Mouse (Mus musculus): Measurements from ENCODE around the gene Srm. TPM values are rescaled to one million over a fixed set of nuclear protein-coding genes. Genes with fewer than 3 reads are reported as not detected.

Gene Srm
- total and polyA plus RNA-seq, 3 experiments = 75.6 to 157 (median 79.4) TPM

DNA sequence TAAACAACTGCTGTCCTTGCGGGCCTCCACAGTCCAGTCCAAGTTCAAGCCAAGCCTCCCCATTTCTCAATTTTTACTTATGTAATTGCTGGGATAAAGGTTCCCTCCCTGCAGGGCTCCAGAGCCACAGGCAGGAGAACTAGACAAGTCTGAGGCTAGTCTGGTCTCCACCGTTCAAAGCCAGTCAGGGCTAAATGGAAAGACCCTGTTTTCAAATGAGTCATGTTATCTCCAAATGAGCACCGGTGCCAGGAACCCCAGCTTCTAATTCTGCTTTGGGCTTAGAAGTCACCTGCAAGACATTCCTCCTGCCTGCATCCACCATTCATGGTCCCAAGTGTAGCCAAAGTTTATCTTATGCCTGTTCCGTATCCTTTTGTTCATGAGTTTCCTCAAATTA, 10.6 kb downstream of the Srm start:
- no peak for DNase-seq

DNA sequence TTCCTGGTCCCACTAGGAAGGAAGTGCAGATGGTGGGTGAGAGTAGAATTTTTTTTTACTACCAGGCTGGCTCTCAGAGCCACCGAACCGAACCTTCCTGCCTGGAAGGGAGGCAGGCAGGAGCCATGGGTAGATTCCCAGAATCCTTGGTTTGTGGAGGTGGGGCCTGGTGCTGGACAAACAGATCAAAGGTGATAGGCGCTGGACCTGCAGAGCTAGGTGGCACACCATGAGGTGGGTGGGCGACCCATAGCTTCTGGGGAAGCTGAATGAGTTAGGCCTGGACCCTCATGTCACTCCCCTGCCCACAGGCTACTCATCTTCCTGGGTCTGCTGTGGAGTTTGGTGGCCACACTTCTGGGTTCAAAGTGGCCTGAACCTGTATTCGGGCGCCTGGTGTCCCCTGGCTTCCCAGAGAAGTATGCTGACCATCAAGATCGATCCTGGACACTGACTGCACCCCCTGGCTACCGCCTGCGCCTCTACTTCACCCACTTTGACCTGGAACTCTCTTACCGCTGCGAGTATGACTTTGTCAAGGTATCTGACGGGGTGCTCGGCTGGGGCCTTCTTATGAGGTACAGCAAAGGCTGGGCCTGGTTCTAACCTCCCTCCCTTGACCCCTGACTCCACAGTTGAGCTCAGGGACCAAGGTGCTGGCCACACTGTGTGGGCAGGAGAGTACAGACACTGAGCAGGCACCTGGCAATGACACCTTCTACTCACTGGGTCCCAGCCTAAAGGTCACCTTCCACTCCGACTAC, 11.2 kb downstream of the Srm start, which contains the start of gene Masp2:
Gene Masp2 (plus strand): TSS at position 198 of the 764 bp plus-strand sequence.
- no peak for DNase-seq

DNA sequence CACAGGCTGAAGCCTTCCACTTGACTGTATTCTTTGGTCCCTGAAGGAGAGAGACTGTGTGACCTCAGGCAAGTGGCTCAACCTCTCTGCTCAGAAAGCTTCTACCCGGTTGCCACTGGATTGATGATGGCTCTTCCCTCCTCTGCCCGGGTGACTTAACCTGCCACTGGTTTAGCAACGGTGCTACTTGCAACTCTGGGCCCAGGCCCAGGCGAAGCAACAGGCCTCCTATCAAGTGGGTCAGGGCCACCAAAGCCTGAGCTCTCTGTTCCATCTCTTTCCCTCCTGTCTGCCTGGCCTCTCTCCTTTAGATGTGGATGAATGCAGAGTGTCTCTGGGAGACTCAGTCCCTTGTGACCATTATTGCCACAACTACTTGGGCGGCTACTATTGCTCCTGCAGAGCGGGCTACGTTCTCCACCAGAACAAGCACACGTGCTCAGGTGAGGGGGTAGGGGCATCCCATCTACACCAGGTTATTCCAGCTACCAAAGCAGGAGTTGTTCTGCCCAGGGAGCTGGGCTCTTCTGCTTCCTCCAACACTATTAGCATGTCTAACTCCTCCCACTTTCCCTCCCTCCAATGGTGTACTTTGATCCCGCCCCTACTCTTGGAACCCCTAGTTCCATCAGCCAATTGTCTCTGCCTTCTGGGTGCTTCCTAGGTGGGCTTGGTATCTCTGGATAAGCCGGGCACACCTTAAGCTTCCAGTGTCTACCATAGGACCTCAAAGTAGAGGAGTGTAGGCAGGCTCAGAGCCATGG, 12.3 kb downstream of the Srm start:
- peak; percentile 63 for DNase-seq

DNA sequence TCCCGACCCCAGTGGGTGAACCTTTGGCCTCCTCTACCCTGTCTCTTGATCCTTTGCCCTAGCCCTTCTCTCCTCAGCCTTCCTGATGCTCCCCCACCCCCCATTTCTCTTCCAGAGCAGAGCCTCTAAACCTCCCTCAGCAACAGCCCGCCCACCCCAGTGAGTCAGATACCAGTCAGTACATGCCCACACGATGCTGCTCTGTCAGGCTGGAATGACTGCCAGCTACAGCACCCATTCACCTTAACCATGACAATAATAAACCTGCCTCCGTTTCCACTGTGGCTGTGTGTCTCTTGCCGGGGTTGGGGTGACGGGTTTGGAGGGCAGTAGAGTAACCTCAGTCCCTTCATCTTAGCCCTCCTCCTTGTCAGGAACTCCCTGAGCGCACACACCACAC, 12.8 kb downstream of the Srm start:
- DNase-seq = peak; percentile 55

DNA sequence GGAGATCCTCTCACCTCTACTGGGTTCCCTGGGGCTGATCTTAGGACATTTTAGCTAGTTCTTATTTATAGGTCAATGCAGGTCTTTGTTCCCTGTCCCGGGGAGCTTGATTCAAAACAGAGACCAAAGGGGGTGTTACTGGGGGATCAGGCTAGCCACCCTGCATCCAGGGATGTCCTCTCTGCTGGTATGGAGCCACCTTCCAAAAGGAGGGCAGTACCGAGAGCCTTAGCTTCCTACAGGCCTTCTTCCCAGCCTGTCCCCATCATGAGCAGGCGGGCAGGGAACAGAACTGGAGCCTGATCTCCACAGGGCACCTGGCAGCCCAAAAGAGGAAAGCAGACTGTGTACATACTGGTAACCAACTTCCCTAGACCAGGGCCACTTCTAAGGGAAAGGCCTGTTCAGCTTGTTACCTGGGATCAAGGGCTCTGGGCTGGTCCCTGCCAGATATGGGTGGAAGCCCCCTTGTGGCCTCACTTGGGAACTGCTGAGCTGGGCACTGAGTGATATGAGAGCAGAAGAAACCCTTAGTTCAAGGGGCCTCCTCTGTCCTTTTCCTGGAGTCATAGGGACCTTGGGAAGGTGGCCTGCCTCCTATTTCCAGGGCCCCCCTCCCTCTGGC, 13.3 kb downstream of the Srm start:
- DNase-seq = peak; percentile 65

DNA sequence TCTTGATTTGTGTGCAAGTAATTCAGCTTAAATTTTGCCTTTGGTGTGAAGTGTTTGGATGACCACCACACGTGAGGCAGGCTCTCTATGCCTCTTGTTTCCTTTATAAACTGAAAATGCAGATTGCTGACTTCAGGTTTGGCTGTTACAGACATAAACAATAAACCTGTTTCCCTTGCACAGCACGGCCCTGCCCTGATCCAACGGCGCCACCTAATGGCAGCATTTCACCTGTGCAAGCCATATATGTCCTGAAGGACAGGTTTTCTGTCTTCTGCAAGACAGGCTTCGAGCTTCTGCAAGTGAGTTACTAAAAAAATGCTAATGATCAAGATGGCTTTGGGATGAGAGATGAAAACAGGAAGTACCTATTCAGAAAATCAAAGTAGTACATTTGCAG, 16.5 kb downstream of the Srm start:
- DNase-seq = peak; percentile 81

DNA sequence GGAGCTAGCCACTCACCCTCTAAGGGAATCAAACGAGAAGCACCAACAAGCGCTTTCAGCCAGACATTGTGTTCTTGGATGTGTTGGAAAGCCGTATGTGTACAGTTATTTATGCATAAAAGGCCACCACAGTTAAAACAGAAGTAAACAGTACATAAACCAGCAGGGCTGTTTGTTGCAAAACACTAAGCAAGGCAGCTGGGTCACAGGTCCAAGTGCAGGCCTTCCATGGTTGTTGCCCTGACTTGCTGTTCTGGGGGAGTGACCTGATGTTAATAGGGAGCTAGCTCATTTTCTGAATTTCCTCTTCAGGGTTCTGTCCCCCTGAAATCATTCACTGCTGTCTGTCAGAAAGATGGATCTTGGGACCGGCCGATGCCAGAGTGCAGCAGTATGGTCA, 18.5 kb downstream of the Srm start:
- no peak for DNase-seq

DNA sequence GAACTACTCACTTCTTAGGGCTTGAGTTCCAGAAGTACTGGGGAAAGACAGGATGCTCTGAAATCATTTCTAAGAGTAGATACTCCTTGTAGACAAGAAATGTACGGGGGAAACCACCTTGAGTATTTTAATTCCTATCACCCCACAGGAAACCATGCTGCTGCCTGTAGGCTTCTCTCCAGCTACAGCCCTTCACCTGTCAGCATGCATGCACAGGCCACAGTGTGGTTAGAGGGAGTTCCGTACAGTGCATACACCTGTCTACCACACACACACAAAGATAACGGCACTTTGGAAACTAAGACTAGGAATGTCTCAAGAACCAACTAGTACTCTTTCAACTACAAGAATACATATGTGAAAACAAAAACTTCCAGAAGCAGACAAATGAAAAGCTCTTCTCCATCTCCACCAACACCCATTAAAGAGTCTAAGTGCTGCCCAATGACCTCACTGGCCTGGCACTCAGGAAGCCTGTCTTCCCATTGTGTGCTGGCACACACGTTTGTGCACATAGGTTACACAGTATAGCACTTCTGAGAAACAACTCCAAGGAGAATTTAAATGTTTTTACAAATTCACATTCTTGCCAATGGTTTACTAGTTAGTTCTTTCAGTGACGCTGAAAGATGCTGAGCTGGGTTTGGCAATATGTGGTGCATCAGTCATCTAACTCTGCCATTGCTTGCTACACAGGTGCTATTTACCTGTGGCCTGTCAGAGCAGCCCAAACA, 19.5 kb downstream of the Srm start:
- DNase-seq = no peak

DNA sequence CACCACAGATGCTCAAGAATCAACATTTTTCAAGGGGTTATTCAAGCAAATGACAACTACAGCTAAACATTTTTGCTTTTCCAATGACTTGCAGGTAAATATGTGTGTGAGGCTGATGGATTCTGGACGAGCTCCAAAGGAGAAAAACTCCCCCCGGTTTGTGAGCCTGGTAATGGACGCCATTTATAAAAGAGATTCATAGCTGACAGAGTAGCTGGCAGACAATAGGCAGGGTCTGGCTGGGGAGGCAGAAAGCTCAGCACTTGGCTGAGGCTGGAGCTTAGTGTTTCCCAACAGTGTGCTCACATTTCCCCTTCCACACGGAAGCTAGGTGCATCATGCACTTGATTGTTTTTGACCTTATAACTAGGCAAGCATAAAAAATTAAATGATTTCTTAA, 21.3 kb downstream of the Srm start:
- no peak for DNase-seq

DNA sequence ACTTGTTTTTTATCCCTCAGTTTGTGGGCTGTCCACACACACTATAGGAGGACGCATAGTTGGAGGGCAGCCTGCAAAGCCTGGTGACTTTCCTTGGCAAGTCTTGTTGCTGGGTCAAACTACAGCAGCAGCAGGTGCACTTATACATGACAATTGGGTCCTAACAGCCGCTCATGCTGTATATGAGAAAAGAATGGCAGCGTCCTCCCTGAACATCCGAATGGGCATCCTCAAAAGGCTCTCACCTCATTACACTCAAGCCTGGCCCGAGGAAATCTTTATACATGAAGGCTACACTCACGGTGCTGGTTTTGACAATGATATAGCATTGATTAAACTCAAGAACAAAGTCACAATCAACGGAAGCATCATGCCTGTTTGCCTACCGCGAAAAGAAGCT, 22.4 kb downstream of the Srm start:
- no peak for DNase-seq

DNA sequence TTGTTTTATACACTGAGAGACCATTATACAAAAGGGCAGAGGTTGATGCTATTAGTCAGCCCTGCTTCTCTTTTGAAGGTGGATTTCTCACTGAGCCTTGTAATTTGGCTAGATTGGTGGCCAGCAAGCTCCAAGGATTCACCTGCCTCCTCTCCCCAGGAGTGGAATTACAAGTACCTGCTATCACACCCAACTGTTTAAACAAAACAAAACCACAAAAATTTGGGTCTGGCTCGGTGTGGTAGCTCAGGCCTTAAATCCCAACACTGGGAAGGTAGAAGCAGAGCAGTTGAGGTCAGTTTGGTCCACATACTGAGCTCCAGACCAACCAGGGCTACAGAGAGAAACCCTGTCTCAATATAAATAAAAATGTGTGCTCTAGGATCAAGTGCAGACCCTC, 28.5 kb downstream of the Srm start:
- DNase-seq = no peak

DNA sequence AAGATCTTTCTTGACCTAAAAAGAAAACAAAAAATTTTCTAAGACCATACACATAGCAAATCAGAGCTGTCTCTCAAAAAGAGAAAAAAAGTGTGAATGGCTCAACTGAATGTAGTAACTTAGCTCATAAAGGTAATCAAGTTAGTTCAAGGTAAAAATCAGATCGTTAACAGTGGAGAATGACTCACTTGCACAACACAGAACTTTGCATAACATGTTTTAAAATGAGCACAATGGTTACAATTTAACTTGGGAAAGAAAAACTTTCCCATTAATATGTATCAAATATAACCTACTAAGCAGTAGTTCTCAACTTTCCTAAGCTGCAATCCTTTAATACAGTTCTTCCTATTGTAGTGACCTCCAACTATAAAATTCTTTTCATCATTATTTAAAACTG, 29.4 kb downstream of the Srm start:
- DNase-seq = no peak

DNA sequence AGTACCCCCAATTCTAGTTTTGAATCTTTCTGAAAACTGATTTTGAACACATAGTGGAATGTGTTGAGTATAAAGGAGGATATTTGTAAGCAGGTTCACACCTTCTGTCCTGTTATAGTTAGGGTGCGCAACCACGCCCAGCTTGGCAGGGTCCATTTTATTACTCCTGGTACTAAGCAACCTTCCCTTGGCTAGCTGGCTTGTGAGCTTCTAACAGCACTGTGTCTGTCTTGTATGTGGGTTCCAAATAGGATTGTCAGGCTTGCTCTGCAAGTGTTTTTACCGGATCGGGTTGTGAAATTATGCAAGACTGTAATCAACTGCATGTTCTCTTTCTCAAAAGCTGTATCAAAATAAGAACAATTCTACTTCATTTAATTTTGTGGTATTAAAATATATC, 31.2 kb downstream of the Srm start:
- no peak for DNase-seq

DNA sequence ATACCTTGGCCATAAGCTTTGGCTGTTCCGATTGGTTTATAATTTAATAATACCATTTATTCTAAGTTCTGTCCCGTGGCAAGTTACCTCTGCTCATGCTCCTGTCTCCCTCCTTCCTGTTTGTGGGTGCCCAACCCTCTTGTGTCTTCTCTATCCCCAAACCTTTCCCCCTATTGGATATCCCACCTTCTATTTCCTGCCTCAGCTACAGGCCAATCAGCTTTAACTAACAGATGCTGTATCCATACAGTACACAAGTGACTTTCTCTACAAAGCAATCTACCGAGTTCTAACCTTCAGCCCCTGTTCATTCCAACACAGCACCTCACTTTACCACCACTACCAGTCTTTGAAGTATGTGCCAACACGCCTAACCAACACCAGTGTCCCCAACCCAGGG, 32.3 kb downstream of the Srm start:
- no peak for DNase-seq

DNA sequence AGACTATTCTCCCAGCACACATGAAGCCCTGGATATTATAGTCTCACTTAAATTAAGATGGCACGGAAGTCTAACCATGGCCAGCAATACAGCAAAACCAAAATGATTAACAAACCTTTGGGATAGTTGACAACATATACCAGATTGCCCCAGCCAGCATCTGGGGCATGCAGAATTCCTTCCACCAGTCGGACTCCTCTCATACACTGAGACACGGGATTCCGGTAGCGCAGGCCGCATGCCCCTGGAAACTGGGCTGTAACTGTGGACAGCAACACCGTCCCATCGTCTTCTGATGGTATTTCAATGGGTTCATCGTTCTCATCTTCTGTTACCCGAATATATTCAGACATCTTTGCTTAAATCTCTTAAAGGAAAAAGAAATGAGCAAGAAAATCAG, 33.7 kb downstream of the Srm start:
- no peak for DNase-seq

DNA sequence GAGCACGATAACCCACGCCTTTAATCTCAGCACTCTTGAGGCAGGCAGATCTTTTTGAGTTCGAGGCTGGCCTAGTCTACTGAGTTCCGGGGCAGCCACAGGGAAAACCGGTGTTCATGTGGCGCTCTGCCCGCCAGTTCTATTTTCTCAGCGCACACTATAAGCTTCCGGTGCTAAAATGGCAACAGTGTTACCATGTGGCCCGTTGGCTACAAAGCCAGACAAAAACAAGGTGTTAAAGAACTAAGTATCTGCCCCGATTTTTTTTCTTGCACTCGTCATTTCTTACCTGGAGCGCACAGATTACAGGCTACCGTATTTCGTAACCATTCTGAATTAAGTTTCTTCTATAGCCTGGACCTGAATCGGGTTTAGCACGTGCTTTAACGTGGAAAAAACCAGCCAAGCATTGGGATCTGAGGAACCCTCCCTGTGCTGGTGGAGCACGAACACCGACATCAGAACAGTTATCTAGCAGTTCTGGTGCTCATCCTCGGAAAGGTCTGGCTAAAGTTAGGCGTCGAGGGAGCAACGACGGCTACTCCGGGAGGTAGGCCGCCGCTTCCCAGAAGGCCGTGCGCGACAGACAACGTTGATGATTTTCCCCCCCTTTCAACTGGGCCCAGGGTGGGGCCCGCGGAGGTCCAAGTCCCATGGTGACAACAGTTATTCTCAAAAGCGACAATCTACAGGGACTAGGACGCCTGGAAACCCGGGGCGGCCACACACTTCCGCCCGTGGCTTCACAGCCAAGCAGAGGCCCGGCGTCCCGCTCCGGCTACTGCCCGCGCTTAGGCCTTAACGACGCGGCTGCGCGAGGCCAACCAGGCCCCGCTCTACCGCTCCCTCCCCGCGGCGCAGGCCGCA, 34.7 kb downstream of the Srm start:
- DNase-seq = peak; percentile 41

DNA sequence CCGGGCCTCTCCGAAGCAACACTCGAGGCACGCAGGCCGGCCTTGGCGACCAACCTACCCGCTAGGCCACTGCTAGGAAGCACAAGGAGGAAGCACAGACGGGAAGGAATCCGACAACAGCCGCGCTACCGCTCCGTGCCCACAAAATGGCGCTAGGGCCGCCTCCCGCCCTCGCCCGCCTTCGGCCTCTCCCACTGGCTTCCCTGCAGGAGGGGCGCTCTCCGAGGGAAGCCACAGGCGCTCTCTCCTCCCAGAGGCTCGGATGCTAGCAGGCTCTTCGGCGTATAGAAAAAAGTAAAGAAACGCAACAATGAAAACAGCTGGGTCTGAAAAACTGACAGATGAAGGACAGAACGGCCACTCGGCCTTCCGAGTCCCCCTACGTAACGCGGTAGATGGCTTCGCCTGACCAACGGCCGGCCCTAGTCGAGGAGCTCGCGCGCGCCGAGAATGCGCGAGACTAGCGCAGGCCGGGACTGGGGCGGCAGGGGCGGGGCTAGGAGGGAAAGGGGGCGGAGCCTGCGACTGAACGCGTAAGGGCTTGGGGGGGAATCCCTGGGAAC, 35.4 kb downstream of the Srm start, which contains the start of gene Tardbp:
Gene Tardbp (minus strand): TSS at position 397 of the 563 bp plus-strand sequence.
- peak; percentile 97 for DNase-seq

DNA sequence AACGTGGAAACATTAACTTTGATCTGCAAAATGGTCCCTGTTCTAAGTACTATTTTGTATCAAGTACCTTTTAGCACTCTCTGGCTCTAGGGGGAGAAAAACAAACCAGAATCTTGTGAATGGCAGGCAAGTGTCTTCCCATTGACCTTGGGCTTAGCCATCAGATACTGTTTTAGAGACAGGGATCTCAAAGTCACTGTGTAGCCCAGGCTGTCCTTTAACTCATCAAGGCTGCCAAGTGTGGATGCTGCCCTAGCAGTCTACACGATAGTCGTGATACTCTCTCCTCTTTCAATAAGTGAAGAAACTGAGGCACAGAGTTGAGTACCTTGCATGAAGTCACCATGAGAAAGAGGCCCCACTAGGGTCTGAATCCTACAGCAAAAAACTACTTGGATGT, 35.9 kb downstream of the Srm start:
- no peak for DNase-seq

DNA sequence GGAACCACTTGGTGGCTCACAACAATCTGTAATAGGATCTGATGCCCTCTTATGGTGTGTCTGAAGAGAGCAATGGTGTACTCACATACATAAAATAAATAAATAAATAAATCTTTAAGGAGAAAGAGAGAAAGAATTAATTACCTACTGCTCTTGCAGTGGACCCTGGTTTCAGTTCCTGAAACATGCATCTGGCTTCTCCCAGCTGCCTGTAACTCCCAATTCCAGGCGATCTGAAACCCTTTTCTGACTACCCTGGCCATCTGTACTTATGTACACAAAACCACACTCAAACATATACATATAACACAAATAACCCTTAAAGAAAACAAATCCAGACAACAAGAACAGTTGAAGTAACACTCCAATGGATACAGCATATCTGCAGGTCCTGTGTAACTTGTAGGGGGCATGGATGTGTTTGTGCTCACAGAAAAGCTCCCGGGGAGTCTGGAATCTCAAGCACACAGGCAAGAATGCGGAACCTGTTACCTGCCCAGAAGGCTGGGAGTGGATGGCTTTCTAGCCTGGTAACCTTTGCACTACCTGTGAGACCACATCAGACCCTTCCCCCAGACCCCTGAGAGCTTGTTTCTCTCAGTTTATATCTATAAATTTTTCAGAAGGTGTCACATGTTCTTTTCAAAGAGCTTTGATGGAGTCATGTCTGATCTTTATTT, 40.9 kb downstream of the Srm start:
- DNase-seq = no peak

DNA sequence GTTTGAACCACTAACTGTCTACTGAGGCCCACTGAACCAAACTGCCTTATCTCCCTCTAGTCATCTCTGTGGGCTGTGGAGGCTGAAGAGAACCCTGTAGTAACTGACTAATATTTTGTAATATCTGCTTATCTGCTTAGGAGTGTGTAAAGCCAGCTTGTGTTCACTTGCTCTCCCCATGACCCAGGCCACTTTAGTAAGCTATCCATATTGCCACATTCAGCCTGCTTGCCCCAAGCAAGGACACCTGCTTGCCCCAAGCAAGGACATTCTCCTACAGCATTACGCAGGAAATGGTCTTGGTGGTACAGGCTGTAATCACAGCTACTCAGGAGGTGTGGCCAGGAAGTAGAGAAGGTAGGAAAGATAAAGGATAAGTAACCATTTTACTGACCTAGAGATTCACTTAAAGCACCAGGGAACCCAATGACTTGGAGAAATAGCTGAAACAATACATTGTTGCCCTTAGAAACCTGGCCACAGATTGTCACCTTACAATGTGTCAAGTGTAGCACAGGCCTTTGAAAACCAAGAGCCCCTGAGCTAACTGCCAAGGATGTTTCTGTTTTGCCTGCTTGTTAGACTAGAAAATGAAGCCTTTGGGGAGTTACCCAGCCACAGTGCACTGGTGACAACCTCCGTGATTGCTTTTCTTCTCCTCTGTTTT, 42.2 kb downstream of the Srm start:
- peak; percentile 45 for DNase-seq

Measured in adrenal gland, adult 2 months (tissue).